Mouse (Mus musculus): ENCODE data around the gene Wdr74. TPM values are rescaled to one million over a fixed set of nuclear protein-coding genes. Genes with fewer than 3 reads are reported as not detected.

Wdr74 gene
- total and polyA plus RNA-seq, 2 experiments, result 12.5 to 28.9 TPM

DNA sequence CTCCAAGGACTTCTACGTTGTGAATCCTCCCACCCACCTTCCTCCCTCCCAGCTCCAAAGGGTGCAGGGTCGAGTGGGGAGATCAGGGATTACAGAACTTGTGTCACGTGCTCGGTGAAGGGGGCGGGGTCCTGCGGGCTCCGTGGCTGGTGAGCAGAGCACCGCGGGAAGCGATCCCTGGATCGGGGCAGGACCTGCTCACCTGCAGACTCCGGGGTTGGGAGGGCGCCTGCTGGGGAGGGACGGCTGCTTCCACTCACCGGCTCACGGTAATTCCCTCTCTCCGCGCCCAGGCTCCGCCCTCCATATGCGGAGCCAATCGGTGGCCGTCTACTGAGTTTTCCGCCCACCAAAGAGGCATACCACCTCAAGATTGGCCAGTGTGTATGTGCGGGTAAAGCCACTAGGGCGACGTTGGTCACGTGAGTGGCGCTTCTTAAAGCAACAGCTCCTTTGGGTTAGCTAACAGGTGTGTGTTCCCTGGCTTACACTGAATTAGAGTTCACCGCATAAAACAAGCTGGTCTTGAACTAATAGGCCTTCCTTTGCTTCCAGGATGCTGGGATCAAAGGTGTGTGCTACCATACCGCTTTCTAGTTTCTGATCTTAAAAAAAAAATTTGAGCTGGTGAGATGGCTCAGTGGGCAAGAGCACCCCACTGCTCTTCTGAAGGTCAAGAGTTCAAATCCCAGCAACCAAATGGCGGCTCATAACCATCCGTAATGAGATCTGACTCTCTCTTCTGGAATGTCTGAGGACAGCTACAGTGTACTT, 50.6 kb downstream of the Wdr74 start, which contains the start of gene Taf6l:
Gene Taf6l, minus strand, starts transcription at position 410 of the 774 bp plus-strand sequence.
- H3K27me3 ChIP-seq (ENCODE audit: control insufficient read depth, insufficient read depth, low read length), result no peaks in the 10 kb centered on the region
- DNase-seq (ENCODE audit: extremely low read depth, low read depth, low spot score), result peak; percentile 97
- peak within 1 kb of the TSS; percentile 51 for H3K27ac ChIP-seq (replicated peaks; ENCODE audit: insufficient read depth, low read depth, low read length)
- peak within 1 kb of the TSS; percentile 66 for H3K4me3 ChIP-seq (ENCODE audit: insufficient read depth, low read depth, low read length)
- WGBS, result 2% methylated on average over 32 of the region's 32 CpGs
- peak; percentile 19; the same call in 1 of the 2 replicates for TF ChIP-seq CTCF (IDR thresholded peaks at IDR 0.05; ENCODE audit: low read depth, low read length)
- no peak for TF ChIP-seq POLR2A (IDR thresholded peaks at IDR 0.05; ENCODE audit: extremely low read depth, insufficient read depth, low read length)
- H3K4me1 ChIP-seq (ENCODE audit: control insufficient read depth, insufficient read depth, low read length), result peaks cover 3% of the 10 kb centered on the region; the same call in 1 of the 2 replicates
- H3K9ac ChIP-seq (ENCODE audit: low read depth, low read length), result peak within 1 kb of the TSS; percentile 76
- no peaks in the 10 kb centered on the region for H3K79me2 ChIP-seq (ENCODE audit: control insufficient read depth, insufficient read depth, low read length)
- H3K36me3 ChIP-seq (ENCODE audit: control insufficient read depth, insufficient read depth, low read length), result no peaks in the 10 kb centered on the region

- Histone ChIP-seq H3K79me2 (ENCODE audit: control insufficient read depth, insufficient read depth, low read length) (no peaks in the 10 kb centered on the region), H3K27me3 (ENCODE audit: control insufficient read depth, insufficient read depth, low read length) (no peaks in the 10 kb centered on the region), H3K9ac (ENCODE audit: low read depth, low read length) (no peak overlapping the region), H3K4me1 (ENCODE audit: control insufficient read depth, insufficient read depth, low read length) (peaks cover 3% of the 10 kb centered on the region; the same call in 1 of the 2 replicates), H3K36me3 (ENCODE audit: control insufficient read depth, insufficient read depth, low read length) (peaks cover 5% of the 10 kb centered on the region; the same call in 1 of the 2 replicates), H3K27ac (replicated peaks; ENCODE audit: insufficient read depth, low read depth, low read length) (no peak overlapping the region), H3K4me3 (ENCODE audit: insufficient read depth, low read depth, low read length) (no peak overlapping the region)
- WGBS, result 34% methylated on average over 3 of the region's 3 CpGs
- no peak for DNase-seq (ENCODE audit: extremely low read depth, low read depth, low spot score)
- TF ChIP-seq POLR2A (IDR thresholded peaks at IDR 0.05; ENCODE audit: extremely low read depth, insufficient read depth, low read length) (no peak), CTCF (IDR thresholded peaks at IDR 0.05; ENCODE audit: low read depth, low read length) (no peak)
Observed at GRCm38 (mm10) chr19:8788521-8788920, 52.9 kb downstream of the Wdr74 start.

DNA sequence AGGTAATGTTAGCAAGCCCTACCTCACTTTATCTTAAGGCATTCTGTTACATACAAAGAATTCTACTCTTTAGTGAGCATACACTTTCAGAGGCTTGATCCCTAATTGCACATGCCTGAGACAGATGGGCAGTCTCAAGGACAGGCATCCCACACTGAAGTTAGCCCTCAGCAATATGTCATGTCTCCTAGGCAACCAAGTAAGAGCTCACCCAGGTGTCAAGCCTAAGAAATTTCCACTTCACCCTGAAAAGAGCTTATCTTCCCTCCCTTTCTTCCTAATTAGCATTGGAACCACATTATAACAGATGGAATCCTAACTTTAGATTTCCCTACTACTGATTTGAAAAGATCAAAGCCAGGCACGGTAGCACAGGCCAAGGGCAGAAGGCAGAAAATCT, 53.5 kb downstream of the Wdr74 start:
- DNase-seq (ENCODE audit: extremely low read depth, low read depth, low spot score), result no peak
- 63% methylated on average over 1 of the region's 1 CpGs for WGBS
- H3K27ac ChIP-seq (replicated peaks; ENCODE audit: insufficient read depth, low read depth, low read length), result no peak overlapping the region
- H3K79me2 ChIP-seq (ENCODE audit: control insufficient read depth, insufficient read depth, low read length), result no peaks in the 10 kb centered on the region
- peaks cover 3% of the 10 kb centered on the region; the same call in 1 of the 2 replicates for H3K4me1 ChIP-seq (ENCODE audit: control insufficient read depth, insufficient read depth, low read length)
- H3K36me3 ChIP-seq (ENCODE audit: control insufficient read depth, insufficient read depth, low read length), result peaks cover 6% of the 10 kb centered on the region; the same call in 1 of the 2 replicates
- TF ChIP-seq CTCF (IDR thresholded peaks at IDR 0.05; ENCODE audit: low read depth, low read length), result no peak
- TF ChIP-seq POLR2A (IDR thresholded peaks at IDR 0.05; ENCODE audit: extremely low read depth, insufficient read depth, low read length), result no peak
- H3K9ac ChIP-seq (ENCODE audit: low read depth, low read length), result no peak overlapping the region
- H3K27me3 ChIP-seq (ENCODE audit: control insufficient read depth, insufficient read depth, low read length), result no peaks in the 10 kb centered on the region
- H3K4me3 ChIP-seq (ENCODE audit: insufficient read depth, low read depth, low read length), result no peak overlapping the region

DNA sequence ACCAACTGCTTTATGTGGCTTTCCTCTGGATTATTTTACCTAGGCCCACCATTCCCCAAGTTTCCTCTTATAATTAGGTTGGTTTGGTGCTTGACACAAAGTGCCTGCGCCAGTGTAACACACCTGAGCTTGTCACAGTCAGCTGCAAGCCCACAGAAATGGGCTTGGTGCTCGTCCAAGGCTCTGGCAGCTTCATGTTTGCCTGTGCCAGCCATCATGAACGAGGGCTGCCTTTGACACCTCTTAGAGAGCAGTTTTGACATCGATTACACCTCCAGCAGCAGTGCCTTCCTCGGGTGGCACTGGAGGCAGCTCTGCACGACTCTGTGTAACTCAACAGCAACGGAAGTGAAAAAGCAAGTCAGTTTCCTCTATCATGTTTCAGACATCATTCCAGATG, 54.5 kb downstream of the Wdr74 start:
- WGBS, result 80% methylated on average over 7 of the region's 7 CpGs

More for the DNA sequence above, 54.5 kb downstream of the Wdr74 start:
- TF ChIP-seq CTCF (IDR thresholded peaks at IDR 0.05; ENCODE audit: low read depth, low read length), result no peak
- H3K9ac ChIP-seq (ENCODE audit: low read depth, low read length), result no peak overlapping the region
- H3K4me3 ChIP-seq (ENCODE audit: insufficient read depth, low read depth, low read length), result no peak overlapping the region
- H3K27ac ChIP-seq (replicated peaks; ENCODE audit: insufficient read depth, low read depth, low read length), result no peak overlapping the region
- no peaks in the 10 kb centered on the region for H3K79me2 ChIP-seq (ENCODE audit: control insufficient read depth, insufficient read depth, low read length)
- H3K27me3 ChIP-seq (ENCODE audit: control insufficient read depth, insufficient read depth, low read length), result no peaks in the 10 kb centered on the region
- peaks cover 3% of the 10 kb centered on the region; the same call in 1 of the 2 replicates for H3K4me1 ChIP-seq (ENCODE audit: control insufficient read depth, insufficient read depth, low read length)
- DNase-seq (ENCODE audit: extremely low read depth, low read depth, low spot score), result no peak
- peaks cover 10% of the 10 kb centered on the region; the same call in 1 of the 2 replicates for H3K36me3 ChIP-seq (ENCODE audit: control insufficient read depth, insufficient read depth, low read length)

Other genes with a start within 250 kb of the Wdr74 start
Only the 30 nearest of the 32 such genes appear.
- gene Slc22a8, start 144.6 kb upstream of the Wdr74 start, total RNA-seq (2014; rRNA removed), result not detected in 2 replicates
- gene Slc22a8, start 144.6 kb upstream of the Wdr74 start, polyA plus RNA-seq (2012; rRNA removed), result 0.02 TPM in 1 of 2 replicates, not detected in the other
- not detected in 2 replicates for gene Slc22a6, start 117.8 kb upstream of the Wdr74 start, total RNA-seq (2014; rRNA removed)
- 0.02 TPM in 1 of 2 replicates, not detected in the other for gene Slc22a6, start 117.8 kb upstream of the Wdr74 start, polyA plus RNA-seq (2012; rRNA removed)
- 0.07 and 0.46 TPM in 2 replicates for gene Chrm1, start 72.0 kb upstream of the Wdr74 start, total RNA-seq (2014; rRNA removed)
- gene Chrm1, start 72.0 kb upstream of the Wdr74 start, polyA plus RNA-seq (2012; rRNA removed), result 0.36 and 0.50 TPM in 2 replicates
- 30.2 and 37.6 TPM in 2 replicates for gene Slc3a2, start 12.5 kb upstream of the Wdr74 start, total RNA-seq (2014; rRNA removed)
- gene Slc3a2, start 12.5 kb upstream of the Wdr74 start, polyA plus RNA-seq (2012; rRNA removed), result 62.9 and 71.6 TPM in 2 replicates
- 0.83 TPM in 1 of 2 replicates, not detected in the other for gene 1700092M07Rik, start 4.9 kb downstream of the Wdr74 start, total RNA-seq (2014; rRNA removed)
- gene 1700092M07Rik, start 4.9 kb downstream of the Wdr74 start, polyA plus RNA-seq (2012; rRNA removed), result not detected in 2 replicates
- gene Stx5a, start 5.6 kb downstream of the Wdr74 start, total RNA-seq (2014; rRNA removed), result 43.5 and 46.8 TPM in 2 replicates
- gene Stx5a, start 5.6 kb downstream of the Wdr74 start, polyA plus RNA-seq (2012; rRNA removed), result 42.0 and 62.1 TPM in 2 replicates
- gene Nxf1, start 21.2 kb downstream of the Wdr74 start, total RNA-seq (2014; rRNA removed), result 16.2 and 22.3 TPM in 2 replicates
- 27.3 and 43.1 TPM in 2 replicates for gene Nxf1, start 21.2 kb downstream of the Wdr74 start, polyA plus RNA-seq (2012; rRNA removed)
- gene Tmem223, start 35.2 kb downstream of the Wdr74 start, total RNA-seq (2014; rRNA removed), result 50.3 and 66.9 TPM in 2 replicates
- gene Tmem223, start 35.2 kb downstream of the Wdr74 start, polyA plus RNA-seq (2012; rRNA removed), result 93.1 and 122 TPM in 2 replicates
- gene Tmem179b, start 38.6 kb downstream of the Wdr74 start, total RNA-seq (2014; rRNA removed), result 28.4 and 29.8 TPM in 2 replicates
- 68.8 and 85.1 TPM in 2 replicates for gene Tmem179b, start 38.6 kb downstream of the Wdr74 start, polyA plus RNA-seq (2012; rRNA removed)
- gene Taf6l, start 50.6 kb downstream of the Wdr74 start, total RNA-seq (2014; rRNA removed), result 4.7 and 5.2 TPM in 2 replicates
- gene Taf6l, start 50.6 kb downstream of the Wdr74 start, polyA plus RNA-seq (2012; rRNA removed), result 5.1 and 5.3 TPM in 2 replicates
- gene Polr2g, start 62.8 kb downstream of the Wdr74 start, total RNA-seq (2014; rRNA removed), result 25.2 and 26.6 TPM in 2 replicates
- 12.9 and 13.2 TPM in 2 replicates for gene Polr2g, start 62.8 kb downstream of the Wdr74 start, polyA plus RNA-seq (2012; rRNA removed)
- 0.20 and 0.37 TPM in 2 replicates for gene Zbtb3, start 66.7 kb downstream of the Wdr74 start, total RNA-seq (2014; rRNA removed)
- 0.31 and 0.43 TPM in 2 replicates for gene Zbtb3, start 66.7 kb downstream of the Wdr74 start, polyA plus RNA-seq (2012; rRNA removed)
- gene Ttc9c, start 83.5 kb downstream of the Wdr74 start, total RNA-seq (2014; rRNA removed), result 15.6 and 18.5 TPM in 2 replicates
- 8.1 and 8.3 TPM in 2 replicates for gene Ttc9c, start 83.5 kb downstream of the Wdr74 start, polyA plus RNA-seq (2012; rRNA removed)
- 19.5 and 19.6 TPM in 2 replicates for gene Hnrnpul2, start 84.2 kb downstream of the Wdr74 start, total RNA-seq (2014; rRNA removed)
- 11.2 and 11.6 TPM in 2 replicates for gene Hnrnpul2, start 84.2 kb downstream of the Wdr74 start, polyA plus RNA-seq (2012; rRNA removed)
- 6.1 and 8.2 TPM in 2 replicates for gene AC129217.1, start 93.9 kb downstream of the Wdr74 start, total RNA-seq (2014; rRNA removed)
- 1.7 TPM in 1 of 2 replicates, not detected in the other for gene AC129217.1, start 93.9 kb downstream of the Wdr74 start, polyA plus RNA-seq (2012; rRNA removed)
- gene Bscl2, start 101.6 kb downstream of the Wdr74 start, total RNA-seq (2014; rRNA removed), result 27.7 and 30.5 TPM in 2 replicates
- gene Bscl2, start 101.6 kb downstream of the Wdr74 start, polyA plus RNA-seq (2012; rRNA removed), result 131 and 137 TPM in 2 replicates
- gene Gng3, start 103.4 kb downstream of the Wdr74 start, total RNA-seq (2014; rRNA removed), result not detected in 2 replicates
- 0.05 TPM in 1 of 2 replicates, not detected in the other for gene Gng3, start 103.4 kb downstream of the Wdr74 start, polyA plus RNA-seq (2012; rRNA removed)
- gene Lrrn4cl, start 114.9 kb downstream of the Wdr74 start, total RNA-seq (2014; rRNA removed), result 0.07 and 0.09 TPM in 2 replicates
- 0.06 and 0.07 TPM in 2 replicates for gene Lrrn4cl, start 114.9 kb downstream of the Wdr74 start, polyA plus RNA-seq (2012; rRNA removed)
- gene Ubxn1, start 135.7 kb downstream of the Wdr74 start, total RNA-seq (2014; rRNA removed), result 82.7 and 88.4 TPM in 2 replicates
- 128 and 133 TPM in 2 replicates for gene Ubxn1, start 135.7 kb downstream of the Wdr74 start, polyA plus RNA-seq (2012; rRNA removed)
- gene Uqcc3, start 145.1 kb downstream of the Wdr74 start, total RNA-seq (2014; rRNA removed), result 21.3 and 27.7 TPM in 2 replicates
- gene Uqcc3, start 145.1 kb downstream of the Wdr74 start, polyA plus RNA-seq (2012; rRNA removed), result 32.6 and 38.8 TPM in 2 replicates
- gene Lbhd1, start 147.9 kb downstream of the Wdr74 start, total RNA-seq (2014; rRNA removed), result 2.5 and 3.4 TPM in 2 replicates
- gene Lbhd1, start 147.9 kb downstream of the Wdr74 start, polyA plus RNA-seq (2012; rRNA removed), result 1.2 and 1.3 TPM in 2 replicates
- not detected in 2 replicates for gene Gm49403, start 148.1 kb downstream of the Wdr74 start, total RNA-seq (2014; rRNA removed)
- not detected in 2 replicates for gene Gm49403, start 148.1 kb downstream of the Wdr74 start, polyA plus RNA-seq (2012; rRNA removed)
- gene 1810009A15Rik, start 153.0 kb downstream of the Wdr74 start, total RNA-seq (2014; rRNA removed), result 23.5 and 34.0 TPM in 2 replicates
- 10.8 and 13.6 TPM in 2 replicates for gene 1810009A15Rik, start 153.0 kb downstream of the Wdr74 start, polyA plus RNA-seq (2012; rRNA removed)
- gene Gm49416, start 153.1 kb downstream of the Wdr74 start, total RNA-seq (2014; rRNA removed), result 3.4 TPM in 1 of 2 replicates, not detected in the other
- 1.1 TPM in 1 of 2 replicates, not detected in the other for gene Gm49416, start 153.1 kb downstream of the Wdr74 start, polyA plus RNA-seq (2012; rRNA removed)
- gene Ints5, start 157.2 kb downstream of the Wdr74 start, total RNA-seq (2014; rRNA removed), result 3.8 and 5.6 TPM in 2 replicates
- 13.2 and 15.9 TPM in 2 replicates for gene Ints5, start 157.2 kb downstream of the Wdr74 start, polyA plus RNA-seq (2012; rRNA removed)
- gene Ganab, start 162.2 kb downstream of the Wdr74 start, total RNA-seq (2014; rRNA removed), result 111 and 132 TPM in 2 replicates
- gene Ganab, start 162.2 kb downstream of the Wdr74 start, polyA plus RNA-seq (2012; rRNA removed), result 127 and 140 TPM in 2 replicates
- gene B3gat3, start 184.5 kb downstream of the Wdr74 start, total RNA-seq (2014; rRNA removed), result 16.8 and 22.6 TPM in 2 replicates
- gene B3gat3, start 184.5 kb downstream of the Wdr74 start, polyA plus RNA-seq (2012; rRNA removed), result 88.7 and 101 TPM in 2 replicates
- 1.7 and 2.3 TPM in 2 replicates for gene Rom1, start 193.5 kb downstream of the Wdr74 start, total RNA-seq (2014; rRNA removed)
- 5.0 and 7.8 TPM in 2 replicates for gene Rom1, start 193.5 kb downstream of the Wdr74 start, polyA plus RNA-seq (2012; rRNA removed)
- gene Eml3, start 193.7 kb downstream of the Wdr74 start, total RNA-seq (2014; rRNA removed), result 7.4 and 7.9 TPM in 2 replicates
- gene Eml3, start 193.7 kb downstream of the Wdr74 start, polyA plus RNA-seq (2012; rRNA removed), result 20.2 and 26.2 TPM in 2 replicates
- gene Mta2, start 206.0 kb downstream of the Wdr74 start, total RNA-seq (2014; rRNA removed), result 25.6 and 27.1 TPM in 2 replicates
- gene Mta2, start 206.0 kb downstream of the Wdr74 start, polyA plus RNA-seq (2012; rRNA removed), result 11.2 and 12.1 TPM in 2 replicates

Measured in liver, adult 2 months (tissue).